Mouse (Mus musculus): ENCODE measurements at regions not wholly inside any gene's neighbourhood (a gene's known extent, or its start where the extent isn't known, plus 50 kb on each side); places are given as distances from the start of the nearest gene placed in this dataset.

DNA sequence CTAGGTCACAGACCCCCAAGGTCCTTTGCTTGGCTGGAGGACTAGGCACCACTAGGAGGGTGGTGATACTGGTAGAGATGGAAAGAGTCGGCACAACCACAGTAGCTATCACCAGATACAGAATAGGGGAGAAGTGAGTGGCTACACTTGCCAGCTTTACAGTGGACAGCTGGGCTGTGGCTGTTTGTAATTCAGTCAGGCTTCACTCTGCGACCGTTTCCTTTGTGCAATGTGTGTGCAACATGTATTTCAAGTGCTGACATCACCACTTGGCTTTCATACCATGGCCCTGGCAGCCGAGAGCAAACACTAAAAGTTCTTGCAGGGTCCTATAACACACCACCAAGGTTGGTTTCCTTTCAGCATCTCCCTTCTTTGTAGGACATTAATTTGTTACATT lies 181.7 kb upstream of the Egln3 start:
- DNase-seq (ENCODE audit: low read depth), result no peak

DNA sequence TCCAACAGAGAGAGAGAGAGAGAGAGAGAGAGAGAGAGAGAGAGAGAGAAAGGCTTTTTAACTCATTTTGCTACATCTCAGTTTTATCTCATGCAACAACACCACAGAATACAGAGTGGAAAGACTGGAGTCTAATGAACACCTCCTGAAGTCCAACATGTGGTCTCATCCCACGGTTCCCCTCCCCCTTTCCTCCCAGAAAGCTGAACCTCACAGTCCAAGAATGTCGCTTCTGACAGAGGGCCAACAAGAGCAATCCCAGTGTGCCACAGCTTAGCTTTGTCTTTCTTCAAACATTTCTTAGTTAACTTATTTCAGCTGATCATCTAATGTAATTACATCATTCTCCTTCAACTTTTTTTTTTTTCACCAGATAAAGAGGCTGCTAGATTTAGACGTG lies 180.5 kb upstream of the Egln3 start:
- DNase-seq (ENCODE audit: low read depth), result no peak

DNA sequence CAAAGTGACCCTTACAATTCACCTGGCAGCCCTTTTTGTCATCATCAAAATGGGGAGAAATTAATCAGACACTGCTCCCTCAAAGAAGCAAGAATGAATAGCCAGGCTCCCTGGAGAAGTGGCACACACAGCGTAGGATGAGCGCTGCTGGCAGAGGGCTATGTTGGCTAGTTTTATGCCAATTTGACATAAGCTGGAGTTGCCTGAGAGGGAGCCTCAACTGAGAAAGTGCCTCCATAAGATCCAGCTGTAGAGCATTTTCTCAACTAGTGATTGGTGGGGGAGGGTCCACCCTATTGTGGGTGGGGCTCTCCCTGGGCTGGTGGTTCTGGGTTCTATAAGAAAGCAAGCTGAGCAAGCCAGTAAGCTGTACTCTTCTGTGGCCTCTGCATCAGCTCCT lies 179.3 kb upstream of the Egln3 start:
- no peak for DNase-seq (ENCODE audit: low read depth)

DNA sequence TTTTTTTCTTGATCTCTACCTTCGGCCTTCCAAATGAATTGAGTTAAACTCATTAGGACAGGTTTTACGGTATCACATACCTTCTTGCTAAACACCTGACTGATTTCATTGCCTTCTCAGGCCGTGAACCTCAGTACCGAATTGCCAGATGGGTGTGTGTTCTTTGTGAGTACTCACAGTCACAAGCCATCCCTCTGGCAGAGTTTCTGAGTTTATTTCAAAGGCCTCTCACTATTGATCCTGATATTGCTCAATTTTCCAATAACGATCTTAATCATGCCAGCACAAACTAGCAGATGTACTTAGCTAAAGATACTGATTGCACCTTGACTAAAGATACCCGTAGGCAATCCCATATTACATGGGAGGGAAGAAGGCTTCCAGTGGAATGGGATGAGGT lies 178.4 kb upstream of the Egln3 start:
- no peak for DNase-seq (ENCODE audit: low read depth)

DNA sequence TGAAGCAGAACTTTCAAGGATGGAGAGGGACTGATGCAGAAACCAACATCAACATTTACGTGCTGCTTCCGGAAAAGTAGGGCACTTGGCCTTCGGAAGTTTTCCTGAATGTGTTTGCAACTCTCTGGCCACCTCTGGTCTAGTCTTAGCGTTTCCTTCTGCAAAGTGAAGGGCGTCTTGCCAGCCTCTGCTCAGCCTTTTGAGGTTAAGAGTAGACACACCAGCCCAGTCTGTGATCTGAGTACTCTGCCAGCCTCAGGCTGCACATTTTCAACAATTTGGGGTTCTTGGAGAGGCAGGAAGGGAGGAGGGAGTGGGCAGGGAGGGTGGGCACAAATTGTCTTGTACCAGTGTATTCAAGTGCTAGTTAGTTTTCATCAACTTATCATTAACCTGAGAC lies 176.7 kb upstream of the Egln3 start:
- DNase-seq (ENCODE audit: low read depth), result no peak

DNA sequence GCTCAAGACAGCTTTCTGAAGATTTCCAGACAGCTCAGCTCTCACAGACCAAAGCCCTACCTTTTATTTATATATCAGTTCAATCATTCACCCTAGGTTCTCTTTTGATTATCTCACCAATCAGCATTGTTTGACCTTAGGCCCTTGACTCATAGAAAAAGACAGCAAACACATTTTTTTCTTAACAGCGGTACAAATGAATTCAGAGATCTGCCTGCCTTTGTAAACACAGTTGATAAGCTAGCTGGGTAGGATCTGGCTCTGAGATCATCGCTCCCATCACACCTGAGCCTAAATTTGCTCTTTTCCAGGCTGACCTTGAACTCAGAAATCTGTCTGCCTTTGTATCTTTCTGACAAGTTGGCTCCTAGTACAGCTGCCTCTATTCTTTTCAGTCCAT lies 174.9 kb upstream of the Egln3 start:
- no peak for DNase-seq (ENCODE audit: low read depth)

DNA sequence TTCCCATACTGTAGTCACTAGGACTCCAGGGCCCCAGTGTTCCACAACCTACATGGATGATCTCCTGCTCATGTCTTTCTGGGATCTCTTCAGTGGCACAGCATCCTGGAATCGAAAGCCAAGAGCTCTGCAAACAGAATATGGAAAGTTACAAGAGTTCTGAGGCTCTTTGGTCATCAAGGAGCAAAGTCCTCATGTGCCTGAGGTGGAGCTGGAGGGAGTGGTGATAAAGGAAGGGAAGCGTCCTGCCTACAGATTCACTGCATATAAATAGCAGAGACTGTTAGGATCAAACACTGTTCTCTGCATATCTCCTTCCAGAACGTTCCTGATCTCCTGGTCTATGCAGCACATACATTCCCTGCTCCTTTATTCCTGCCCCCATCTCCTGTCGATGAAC lies 170.4 kb upstream of the Egln3 start:
- no peak for DNase-seq (ENCODE audit: low read depth)

DNA sequence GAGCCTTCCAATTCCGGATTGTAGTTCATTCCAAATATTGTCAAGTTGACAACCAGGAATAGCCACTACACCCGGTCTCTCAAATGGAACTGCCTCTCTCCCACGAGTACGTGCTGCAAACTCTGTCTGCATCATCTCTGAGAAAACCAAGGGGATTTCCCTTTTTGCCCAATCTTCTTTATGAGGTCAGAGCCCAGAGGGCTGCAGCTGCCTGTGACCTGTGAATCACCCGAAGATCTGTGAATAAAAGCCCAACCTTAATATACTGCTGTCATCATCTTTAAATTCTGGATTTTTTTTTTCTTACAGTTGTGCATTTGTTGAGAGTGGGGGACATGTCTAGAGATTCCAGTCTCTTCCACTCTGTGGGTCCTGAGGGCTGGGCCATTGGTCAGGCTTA lies 165.6 kb upstream of the Egln3 start:
- peak; percentile 12 for DNase-seq (ENCODE audit: low read depth)

DNA sequence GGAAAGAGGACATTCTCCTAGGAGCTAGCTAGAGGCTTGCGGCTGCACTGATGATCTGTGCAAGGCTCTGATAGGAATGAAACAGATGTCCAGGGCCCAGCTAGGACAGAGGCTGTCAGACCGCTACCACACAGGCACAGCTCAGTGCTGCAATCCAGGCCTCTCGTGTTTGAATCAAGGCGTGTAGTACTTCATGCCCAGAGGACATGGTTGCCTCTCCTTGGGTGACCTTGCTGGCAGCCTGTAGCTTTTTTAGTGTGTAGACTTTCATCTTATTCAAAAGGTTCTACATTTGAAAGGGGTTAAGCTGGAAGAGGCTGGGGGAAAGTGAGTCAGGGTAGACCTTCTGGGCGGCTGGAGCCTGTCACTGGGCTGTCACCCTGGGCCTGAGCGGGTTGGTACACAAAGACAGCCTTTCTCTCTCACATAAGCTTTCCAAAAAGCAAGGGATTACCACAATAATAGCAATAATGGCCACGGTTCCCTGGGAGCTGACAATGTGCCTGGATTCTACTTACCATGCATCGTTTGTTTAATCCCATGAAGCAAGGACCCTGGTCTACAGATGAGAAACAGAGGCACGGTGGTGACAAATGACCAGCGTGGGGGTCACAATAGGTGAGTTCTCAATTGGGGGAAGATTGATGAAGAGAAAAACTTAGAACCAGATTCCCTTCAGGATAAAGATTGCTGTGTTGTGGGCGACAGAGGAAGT lies 160.9 kb upstream of the Egln3 start:
- DNase-seq (ENCODE audit: low read depth), result no peak

DNA sequence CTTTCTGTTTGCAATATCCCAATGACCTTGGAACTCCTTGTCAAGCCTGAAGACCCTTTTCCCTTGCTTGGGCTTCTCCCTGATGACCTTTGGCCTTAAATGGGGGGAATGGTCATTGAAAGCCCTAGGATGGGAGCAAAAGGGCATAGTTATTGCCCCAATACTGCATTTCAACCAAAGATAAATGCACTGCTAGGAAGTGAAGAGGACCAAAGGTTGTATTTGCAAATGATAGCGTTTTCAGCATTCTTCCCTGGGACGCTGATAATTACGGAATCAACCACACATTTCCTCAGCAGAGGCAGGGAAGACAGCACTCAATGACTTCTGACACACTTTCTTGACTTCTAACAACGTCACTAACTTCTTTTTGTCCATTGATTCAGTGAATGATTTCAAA lies 158.1 kb upstream of the Egln3 start:
- DNase-seq (ENCODE audit: low read depth), result no peak

DNA sequence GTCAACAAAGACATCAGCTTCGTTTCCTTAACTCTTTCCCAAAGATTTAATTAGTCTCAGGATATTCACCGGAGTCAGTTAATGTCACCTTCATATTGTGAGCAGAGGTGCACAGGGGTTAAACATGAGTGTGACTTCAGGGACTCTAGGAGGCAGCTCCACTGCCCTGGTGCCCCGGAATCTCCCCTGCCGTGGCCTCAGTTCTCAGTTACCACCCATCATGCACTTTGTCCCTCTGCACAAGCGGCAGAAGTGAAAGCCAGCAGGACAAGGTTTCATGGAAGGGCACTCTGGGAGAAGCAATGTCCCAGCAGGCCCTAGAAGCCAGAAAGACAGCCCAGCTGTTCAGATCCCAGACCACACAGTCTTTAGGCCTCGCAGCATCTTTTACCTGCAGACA lies 150.5 kb upstream of the Egln3 start:
- no peak for DNase-seq (ENCODE audit: low read depth)

DNA sequence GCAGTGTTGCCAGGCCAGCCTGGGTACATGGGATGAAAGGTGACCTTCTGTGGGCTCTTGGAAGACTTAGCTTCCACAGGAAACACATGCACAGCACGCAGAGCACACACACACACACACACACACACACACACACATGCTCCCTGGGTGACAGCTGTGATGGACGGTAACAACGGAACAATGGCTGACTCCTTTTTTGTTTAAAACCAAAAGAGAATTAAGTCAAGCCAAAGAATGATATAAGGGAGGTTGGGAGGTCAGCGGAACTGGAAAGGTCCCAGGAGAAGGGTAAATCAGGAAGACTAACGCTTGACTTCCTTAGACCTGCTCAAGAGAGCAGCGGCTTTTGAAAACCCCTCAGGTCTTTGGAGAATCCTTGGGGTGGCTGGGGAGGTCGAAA lies 150.0 kb upstream of the Egln3 start:
- no peak for DNase-seq (ENCODE audit: low read depth)

DNA sequence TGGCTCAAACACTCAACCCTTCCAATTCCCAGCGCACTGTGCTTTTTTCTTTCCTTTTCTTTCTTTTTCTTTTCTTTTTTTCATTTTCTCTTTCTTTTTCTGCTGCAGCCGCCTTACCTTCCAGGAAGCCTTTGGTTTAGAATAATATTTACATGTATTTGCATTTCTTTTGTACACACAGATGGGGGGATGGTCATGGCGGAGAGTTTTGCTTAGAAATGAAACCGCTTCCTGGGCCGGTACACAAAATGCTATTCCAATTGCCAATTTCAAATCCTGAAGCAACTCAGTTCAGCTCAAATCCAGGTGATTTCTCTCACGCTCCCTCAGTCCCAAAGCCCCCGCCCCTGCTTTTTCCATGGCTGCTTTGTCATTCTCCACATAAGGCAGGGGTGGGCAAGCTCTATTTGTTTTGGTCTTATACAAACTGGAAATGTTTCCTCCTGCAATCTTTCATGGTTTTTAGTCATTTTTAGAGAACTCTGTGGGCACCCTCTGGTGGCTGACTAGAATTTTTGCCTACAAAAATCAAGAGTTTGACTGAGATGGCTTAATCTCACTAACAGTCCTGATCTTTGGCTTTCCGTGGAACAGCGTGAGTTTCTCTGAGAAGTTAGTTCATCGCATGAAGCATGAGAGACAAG lies 149.4 kb upstream of the Egln3 start:
- no peak for DNase-seq (ENCODE audit: low read depth)

DNA sequence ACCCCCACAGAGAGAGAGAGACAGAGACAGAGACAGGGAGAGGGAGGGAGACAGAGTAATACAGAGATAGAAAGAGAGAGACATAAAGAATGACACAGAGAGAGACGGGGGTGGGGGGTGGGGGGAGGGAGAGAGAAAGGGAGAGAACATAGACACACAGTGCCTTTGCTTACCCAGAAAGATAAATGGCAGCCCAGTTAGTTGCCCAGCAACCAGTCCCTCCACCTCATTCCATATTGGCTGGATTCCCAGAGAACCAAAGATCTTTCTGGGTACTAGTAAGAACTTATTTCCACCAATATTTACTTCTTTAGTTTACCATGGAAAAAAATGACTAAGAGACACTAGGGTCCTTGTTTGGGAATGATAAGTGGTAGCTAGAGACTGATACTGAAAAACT lies 146.6 kb upstream of the Egln3 start:
- DNase-seq (ENCODE audit: low read depth), result no peak

DNA sequence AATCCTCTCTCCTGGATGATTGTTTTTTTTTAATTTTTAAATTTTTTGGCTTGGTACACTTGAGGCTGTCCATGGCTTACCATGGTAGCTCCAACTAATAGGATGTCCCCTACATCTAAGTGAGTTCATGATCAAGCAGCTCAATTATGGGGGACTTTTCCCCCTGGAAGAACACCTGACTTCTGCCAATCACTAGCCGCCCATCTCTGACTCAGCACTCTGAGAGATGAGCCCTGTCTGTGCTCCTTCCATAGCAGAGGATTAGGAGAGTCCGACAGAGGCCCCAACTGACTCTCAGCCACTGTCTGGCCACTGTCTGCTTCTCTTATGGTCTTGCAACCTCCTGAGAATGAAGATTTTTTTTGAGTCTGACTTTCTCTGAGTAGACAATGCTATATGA lies 145.7 kb upstream of the Egln3 start:
- DNase-seq (ENCODE audit: low read depth), result no peak

DNA sequence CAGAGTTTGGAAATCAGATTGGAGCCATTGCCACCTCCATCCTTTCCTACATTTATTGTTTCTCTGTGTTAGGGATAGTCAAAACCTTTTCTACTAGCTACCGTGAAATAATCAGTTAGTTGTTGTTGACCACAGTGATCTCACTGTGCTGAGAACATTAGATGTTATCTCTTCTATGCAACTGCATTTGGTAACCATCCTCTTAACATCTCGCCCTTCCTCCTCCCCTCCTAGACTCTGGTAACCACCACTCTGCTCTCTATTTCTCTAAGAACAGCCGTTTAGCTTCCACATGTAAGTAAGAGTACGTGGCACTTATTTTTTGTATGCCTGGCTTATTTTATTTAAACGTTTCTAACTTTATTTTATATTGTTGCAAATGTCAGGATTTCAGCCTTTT lies 139.8 kb upstream of the Egln3 start:
- no peak for DNase-seq (ENCODE audit: low read depth)

DNA sequence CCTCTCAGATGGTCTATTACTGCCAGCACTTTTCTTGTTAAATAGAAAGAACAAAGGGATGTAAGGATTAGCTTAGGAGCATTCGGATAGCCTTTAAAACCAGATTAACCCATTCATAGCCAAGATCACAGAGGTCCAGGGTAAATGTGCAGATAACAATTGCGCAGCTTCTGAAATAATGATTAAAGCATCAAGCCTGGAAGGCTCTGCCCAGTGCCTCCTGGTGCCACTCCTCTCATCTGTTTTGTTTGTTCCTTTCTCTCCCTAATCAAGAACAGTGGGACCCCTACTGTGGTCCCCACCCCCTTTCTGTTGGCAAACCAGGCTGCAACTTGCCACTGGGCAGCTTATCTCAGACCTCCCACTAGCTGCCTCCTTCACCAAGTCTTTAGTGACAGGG lies 131.8 kb upstream of the Egln3 start:
- no peak for DNase-seq (ENCODE audit: low read depth)

DNA sequence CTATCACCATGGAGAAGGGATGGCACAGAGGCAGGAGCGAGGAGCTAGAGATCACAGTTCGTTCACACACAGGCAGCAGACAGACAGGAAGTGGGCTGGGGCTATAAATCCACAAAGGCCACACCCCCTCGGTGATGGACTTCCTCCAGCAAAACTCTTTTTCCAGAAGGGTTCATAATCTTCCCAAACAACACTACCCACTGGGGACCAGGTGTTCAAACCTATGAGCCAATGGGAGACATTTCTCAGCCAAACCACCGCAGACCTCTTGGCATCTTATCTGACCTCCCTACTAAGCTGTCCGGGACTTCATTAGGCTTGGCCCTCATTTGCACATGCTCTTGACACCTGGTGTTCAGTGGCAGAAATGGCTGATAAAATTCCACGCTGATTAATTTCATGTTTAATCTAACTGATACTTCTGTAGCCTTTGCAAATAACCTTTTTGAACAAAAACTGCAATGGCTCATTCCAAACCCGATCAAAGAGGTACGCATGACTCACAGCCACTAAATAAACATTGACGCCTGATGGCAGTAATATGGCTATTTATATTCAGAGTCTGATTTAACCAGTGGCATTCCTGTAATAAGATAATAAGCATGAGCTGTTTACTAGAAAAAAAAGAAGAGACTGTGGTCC lies 131.0 kb upstream of the Egln3 start:
- no peak for DNase-seq (ENCODE audit: low read depth)

DNA sequence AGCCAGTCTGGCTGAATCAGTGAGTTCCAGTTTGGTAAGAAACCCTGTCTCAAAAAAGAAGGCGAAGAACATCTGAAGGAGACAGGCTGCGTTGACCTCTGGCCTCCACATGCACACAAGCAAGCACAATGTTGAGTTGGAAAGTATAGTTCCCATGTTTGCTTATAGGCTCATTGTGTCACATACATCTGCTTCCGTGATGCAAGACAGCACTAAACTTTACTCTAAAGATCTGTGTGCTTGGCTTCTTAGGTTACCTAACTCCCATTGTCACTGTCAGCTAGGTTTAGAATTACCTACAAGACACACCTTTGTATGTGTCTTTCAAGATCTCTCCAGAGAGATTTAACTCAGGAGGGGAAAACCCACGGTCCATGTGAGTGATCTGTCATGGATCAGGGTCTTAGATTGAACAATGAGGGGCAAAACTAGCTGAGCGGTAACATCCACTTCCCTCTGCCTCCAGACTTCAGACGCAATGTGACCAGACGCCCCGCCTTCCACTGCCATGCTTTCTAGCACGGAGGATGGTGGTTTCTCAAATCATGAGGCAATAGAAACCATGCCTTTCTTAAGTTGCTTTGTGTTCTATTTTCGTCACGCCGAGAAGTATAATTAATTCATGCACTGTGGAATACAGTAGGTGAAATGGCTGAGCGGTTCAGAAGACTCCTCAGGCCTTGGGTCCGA lies 130.1 kb upstream of the Egln3 start:
- DNase-seq (ENCODE audit: low read depth), result no peak

DNA sequence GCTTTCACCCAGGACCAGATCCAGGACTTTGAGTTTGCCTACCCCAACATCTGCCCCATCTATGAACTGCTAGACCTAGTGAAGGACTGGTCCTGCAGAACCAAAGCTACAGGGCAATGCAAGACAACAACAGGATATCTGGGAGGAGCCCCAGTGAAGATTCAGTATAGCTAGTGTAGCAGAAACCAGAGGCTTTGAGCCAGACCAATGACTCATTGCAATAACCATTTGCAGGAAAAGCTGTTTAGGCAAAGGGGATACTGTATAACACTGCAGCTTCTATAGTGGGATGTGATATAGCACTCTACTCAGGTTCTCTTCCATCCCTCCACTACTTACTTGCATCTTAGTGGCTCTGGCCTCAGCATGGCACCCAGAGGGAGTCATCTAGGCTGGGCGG lies 123.8 kb upstream of the Egln3 start:
- DNase-seq (ENCODE audit: low read depth), result no peak

DNA sequence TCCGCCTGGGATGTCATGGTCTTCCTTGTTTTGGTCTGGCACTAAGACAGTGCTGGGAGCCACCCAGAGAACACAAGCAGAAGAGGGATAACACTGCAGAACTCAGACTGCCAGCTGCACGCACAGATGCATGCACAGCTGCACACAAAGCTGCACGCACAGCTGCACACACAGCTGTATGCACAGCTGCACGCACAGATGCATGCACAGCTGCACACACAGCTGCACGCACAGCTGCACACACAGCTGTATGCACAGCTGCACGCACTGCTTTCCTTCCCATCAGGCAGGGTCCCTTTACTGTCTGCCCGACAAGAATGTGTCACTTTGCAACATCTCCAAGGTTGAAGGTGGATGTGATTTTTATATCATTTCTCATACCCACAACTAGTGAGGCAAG lies 122.9 kb upstream of the Egln3 start:
- DNase-seq (ENCODE audit: low read depth), result no peak

DNA sequence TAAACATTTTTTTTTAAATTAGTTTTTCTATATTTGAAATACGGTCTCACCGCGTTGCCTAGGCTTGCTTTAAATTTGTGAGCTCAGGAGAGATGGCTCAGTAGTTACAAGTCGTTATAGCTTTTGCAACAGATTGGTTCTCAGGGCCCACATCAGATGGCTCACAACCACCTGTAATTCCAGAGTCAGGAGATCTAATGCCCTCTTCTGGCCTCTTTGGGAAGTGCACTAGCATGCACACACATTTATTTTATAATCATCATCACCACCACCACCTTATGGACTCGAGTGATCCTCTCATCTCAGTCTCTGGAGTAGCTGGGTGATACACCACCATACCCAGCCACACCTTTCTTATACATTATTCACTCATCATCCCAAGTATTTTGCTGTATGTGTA lies 116.9 kb upstream of the Egln3 start:
- no peak for DNase-seq (ENCODE audit: low read depth)

DNA sequence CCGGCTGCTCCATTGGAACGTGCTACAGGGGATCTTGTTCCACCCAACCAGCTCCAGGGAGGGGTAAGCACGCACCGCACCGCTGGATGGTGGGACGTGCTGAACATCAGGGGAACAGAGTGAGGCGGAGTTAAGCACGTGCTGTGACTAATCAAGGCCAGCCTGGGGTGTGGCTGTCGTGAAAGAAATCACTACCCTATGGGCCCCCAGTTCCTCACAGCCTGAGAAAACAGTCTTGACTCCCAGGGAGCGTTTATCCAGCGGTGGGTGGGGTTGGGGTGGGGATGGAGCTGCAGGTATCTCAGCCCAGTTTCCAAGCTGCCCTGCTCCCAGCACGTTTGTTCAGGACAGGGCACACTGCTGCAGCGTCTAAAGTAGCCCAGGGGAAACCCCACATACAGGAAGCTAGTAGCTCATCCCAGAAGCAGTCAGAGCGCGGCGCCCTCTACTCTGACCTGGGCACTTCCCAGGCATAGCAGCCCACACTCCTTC lies 113.4 kb upstream of the Egln3 start:
- no peak for DNase-seq (ENCODE audit: low read depth)
